ENCODE assay signal across 9 mouse cellular contexts in the genomic region with DNA sequence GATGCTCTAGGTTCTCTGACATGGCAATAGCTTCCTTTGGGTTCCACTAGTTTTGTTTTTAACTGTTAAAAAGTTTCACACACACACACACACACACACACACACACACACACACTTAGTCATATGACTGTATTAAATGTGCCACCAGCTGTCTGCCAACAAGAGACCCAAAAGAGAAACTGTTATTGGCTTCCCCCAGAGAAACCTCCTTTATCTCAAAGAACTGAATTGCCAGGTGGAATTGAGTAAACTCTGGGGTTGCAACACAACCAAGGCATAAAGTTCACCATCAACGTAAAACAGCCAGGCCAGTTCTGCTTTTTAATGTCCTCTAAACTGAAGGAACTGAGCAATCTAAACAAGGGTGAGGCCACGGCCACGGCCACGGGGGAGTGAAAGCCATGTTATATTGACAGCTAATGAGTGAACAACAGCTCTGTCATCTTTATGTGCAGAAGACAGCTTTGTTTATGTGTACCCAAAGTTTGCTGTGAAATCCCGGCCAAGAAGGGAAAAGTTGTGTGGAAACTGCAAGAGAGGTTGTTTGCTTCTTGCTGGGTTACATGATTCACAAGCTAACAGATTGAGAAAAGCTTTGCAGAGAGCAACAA.
A peak's percentile ranks its signal among the peaks of the same experiment; 100 is the strongest.
DNase-seq lines count a peak whose midpoint lies in the region; ATAC-seq lines count a peak whose summit lies in the region.
"Had no signal": no experiment of that assay in that cellular context is flagged by ENCODE, and none has a peak within 500 bp of the region (broad histone marks: within the 10 kb centered on the region; RNA-seq: fewer than 3 reads in every experiment).

No protein-coding gene starts in this region.

- no peaks in the 10 kb centered on the region for H3K9me3 ChIP-seq in embryonic facial prominence, embryonic 15.5 days (replicated peaks)
- no peaks in the 10 kb centered on the region for H3K9me3 ChIP-seq in hindbrain, embryonic 16.5 days (ENCODE audit: control insufficient read depth, low read length)

- no peak for ATAC-seq in embryonic facial prominence, embryonic 15.5 days (ENCODE audit: insufficient number of reproducible peaks, low FRiP score, low TSS enrichment, low read depth)
- peak; percentile 93 for ATAC-seq in neutrophil, adult 5-6 weeks (ENCODE audit: extremely low read depth, insufficient number of reproducible peaks, low FRiP score, poor library complexity, severe bottlenecking)
- no peak for ATAC-seq in hindbrain, embryonic 16.5 days

- H3K4me3 ChIP-seq in embryonic facial prominence, embryonic 15.5 days (replicated peaks): no peak overlapping the region
- no peak overlapping the region for H3K4me3 ChIP-seq in hindbrain, embryonic 16.5 days (ENCODE audit: low read length)
- H3K4me3 ChIP-seq: erythroblast, embryonic 14.5 days had no signal

- WGBS in embryonic facial prominence, embryonic 15.5 days: 64% methylated on average over 5 of the region's 5 CpGs
- 70% methylated on average over 5 of the region's 5 CpGs for WGBS in hindbrain, embryonic 16.5 days

- peak overlapping the region; percentile 76 for H3K27ac ChIP-seq in embryonic facial prominence, embryonic 15.5 days (replicated peaks)
- H3K27ac ChIP-seq in hindbrain, embryonic 16.5 days (ENCODE audit: low read depth, low read length): no peak overlapping the region

- H3K9ac ChIP-seq in embryonic facial prominence, embryonic 15.5 days: no peak overlapping the region
- H3K9ac ChIP-seq in hindbrain, embryonic 16.5 days (ENCODE audit: low read depth, low read length): no peak overlapping the region

- no peak overlapping the region for H3K4me2 ChIP-seq in embryonic facial prominence, embryonic 15.5 days (replicated peaks)
- H3K4me2 ChIP-seq in hindbrain, embryonic 16.5 days (ENCODE audit: low read length): no peak overlapping the region

- DNase-seq in ovary, adult 18-20 months (ENCODE audit: low spot score): peak; percentile 37
- no peak for DNase-seq in ovary, postnatal 10 days (ENCODE audit: low spot score)
- peak; percentile 17 for DNase-seq in liver
- no peak for DNase-seq in frontal cortex, postnatal 25 days (ENCODE audit: low spot score in 2 of 2)
- DNase-seq in right cerebral cortex, postnatal 14 days: no peak

- peaks cover 23% of the 10 kb centered on the region for H3K4me1 ChIP-seq in embryonic facial prominence, embryonic 15.5 days
- no peaks in the 10 kb centered on the region; the same call in 1 of the 2 replicates for H3K4me1 ChIP-seq in hindbrain, embryonic 16.5 days (ENCODE audit: control insufficient read depth, insufficient read depth, low read depth, low read length)

- H3K36me3 ChIP-seq in embryonic facial prominence, embryonic 15.5 days: no peaks in the 10 kb centered on the region
- H3K36me3 ChIP-seq in hindbrain, embryonic 16.5 days (ENCODE audit: control insufficient read depth, insufficient read depth, low read length): no peaks in the 10 kb centered on the region

- H3K27me3 ChIP-seq in embryonic facial prominence, embryonic 15.5 days: no peaks in the 10 kb centered on the region
- H3K27me3 ChIP-seq in hindbrain, embryonic 16.5 days (replicated peaks; ENCODE audit: control insufficient read depth, insufficient read depth, low read length): no peaks in the 10 kb centered on the region

Comparison
In these comparisons a context has a peak if more than half of its experiments do, and no peak if none do; other contexts are left out.
1. DNase-seq: peak in ovary, adult 18-20 months (single experiment) and liver (single experiment); none in ovary, postnatal 10 days (single experiment), frontal cortex, postnatal 25 days (0 of 2) and right cerebral cortex, postnatal 14 days (single experiment).